Mouse (Mus musculus): Measurements from ENCODE around the gene Med13l. TPM values are rescaled to one million over a fixed set of nuclear protein-coding genes. Genes with fewer than 3 reads are reported as not detected.
"Not testable (repeated sequence)": the region's sequence is repeated elsewhere in the genome, so short reads cannot be mapped to it uniquely, and the experiment has no call there.

Med13l gene
- polyA plus RNA-seq, 1 experiment from 2014 or later: 9.8 TPM

- H3K27me3 ChIP-seq (ENCODE audit: control insufficient read depth, insufficient read depth, low read length): no peaks in the 10 kb centered on the region
- peaks cover 13% of the 10 kb centered on the region; the same call in 1 of the 2 replicates for H3K4me1 ChIP-seq (ENCODE audit: control insufficient read depth, insufficient read depth, low read length)
- DNase-seq (ENCODE audit: low spot score, missing footprints) (no peak), ATAC-seq (ENCODE audit: low FRiP score) (no peak)
- no peak overlapping the region for H3K4me3 ChIP-seq (ENCODE audit: low read depth, low read length)
- H3K4me2 ChIP-seq: no peak overlapping the region
- 86% methylated on average over 4 of the region's 4 CpGs for WGBS
- no peaks in the 10 kb centered on the region for H3K9me3 ChIP-seq (ENCODE audit: control insufficient read depth, low read length)
- H3K36me3 ChIP-seq (ENCODE audit: control insufficient read depth, insufficient read depth, low read length): no peaks in the 10 kb centered on the region
- H3K9ac ChIP-seq (ENCODE audit: low read length): no peak overlapping the region
- H3K27ac ChIP-seq (ENCODE audit: low read depth, low read length): no peak overlapping the region
These were observed 89.6 kb downstream of the Med13l start for GRCm38 (mm10) chr5:118650007-118650548.

- no peaks in the 10 kb centered on the region for H3K27me3 ChIP-seq (ENCODE audit: control insufficient read depth, insufficient read depth, low read length)
- H3K4me1 ChIP-seq (ENCODE audit: control insufficient read depth, insufficient read depth, low read length): peaks cover 13% of the 10 kb centered on the region; the same call in 1 of the 2 replicates
- 72% methylated on average over 7 of the region's 7 CpGs for WGBS
- H3K9me3 ChIP-seq (ENCODE audit: control insufficient read depth, low read length): no peaks in the 10 kb centered on the region
- DNase-seq (ENCODE audit: low spot score, missing footprints) (no peak), ATAC-seq (ENCODE audit: low FRiP score) (no peak)
- no peak overlapping the region for H3K4me3 ChIP-seq (ENCODE audit: low read depth, low read length)
- no peak overlapping the region for H3K9ac ChIP-seq (ENCODE audit: low read length)
- H3K4me2 ChIP-seq: no peak overlapping the region
- H3K27ac ChIP-seq (ENCODE audit: low read depth, low read length): no peak overlapping the region
- H3K36me3 ChIP-seq (ENCODE audit: control insufficient read depth, insufficient read depth, low read length): no peaks in the 10 kb centered on the region
These were observed 90.3 kb downstream of the Med13l start for GRCm38 (mm10) chr5:118650746-118651145.

- Histone ChIP-seq H3K4me3 (ENCODE audit: low read depth, low read length) (no peak overlapping the region), H3K4me2 (no peak overlapping the region), H3K9me3 (ENCODE audit: control insufficient read depth, low read length) (no peaks in the 10 kb centered on the region), H3K27me3 (ENCODE audit: control insufficient read depth, insufficient read depth, low read length) (no peaks in the 10 kb centered on the region), H3K4me1 (ENCODE audit: control insufficient read depth, insufficient read depth, low read length) (peaks cover 4% of the 10 kb centered on the region; the same call in 1 of the 2 replicates), H3K9ac (ENCODE audit: low read length) (no peak overlapping the region), H3K36me3 (ENCODE audit: control insufficient read depth, insufficient read depth, low read length) (no peaks in the 10 kb centered on the region), H3K27ac (ENCODE audit: low read depth, low read length) (no peak overlapping the region)
- 90% methylated on average over 8 of the region's 8 CpGs for WGBS
- no peak for ATAC-seq (ENCODE audit: low FRiP score)
- no peak for DNase-seq (ENCODE audit: low spot score, missing footprints)
These were observed 92.1 kb downstream of the Med13l start for GRCm38 (mm10) chr5:118652611-118653010.

GRCm38 (mm10) chr5:118653119-118653518, 92.6 kb downstream of the Med13l start:
- not testable (repeated sequence) for DNase-seq (ENCODE audit: low spot score, missing footprints); H3K4me3 ChIP-seq (ENCODE audit: low read depth, low read length); ATAC-seq (ENCODE audit: low FRiP score); H3K36me3 ChIP-seq (ENCODE audit: control insufficient read depth, insufficient read depth, low read length); H3K4me1 ChIP-seq (ENCODE audit: control insufficient read depth, insufficient read depth, low read length); H3K27ac ChIP-seq (ENCODE audit: low read depth, low read length); H3K4me2 ChIP-seq; H3K9ac ChIP-seq (ENCODE audit: low read length); H3K27me3 ChIP-seq (ENCODE audit: control insufficient read depth, insufficient read depth, low read length); H3K9me3 ChIP-seq (ENCODE audit: control insufficient read depth, low read length)
- 93% methylated on average over 5 of the region's 5 CpGs for WGBS

- Histone ChIP-seq H3K4me3 (ENCODE audit: low read depth, low read length) (no peak overlapping the region), H3K27me3 (ENCODE audit: control insufficient read depth, insufficient read depth, low read length) (no peaks in the 10 kb centered on the region), H3K36me3 (ENCODE audit: control insufficient read depth, insufficient read depth, low read length) (no peaks in the 10 kb centered on the region), H3K9me3 (ENCODE audit: control insufficient read depth, low read length) (no peaks in the 10 kb centered on the region), H3K4me2 (no peak overlapping the region), H3K27ac (ENCODE audit: low read depth, low read length) (no peak overlapping the region), H3K9ac (ENCODE audit: low read length) (no peak overlapping the region), H3K4me1 (ENCODE audit: control insufficient read depth, insufficient read depth, low read length) (no peaks in the 10 kb centered on the region)
- ATAC-seq (ENCODE audit: low FRiP score) (no peak), DNase-seq (ENCODE audit: low spot score, missing footprints) (no peak)
- 75% methylated on average over 11 of the region's 11 CpGs for WGBS
These were observed 94.1 kb downstream of the Med13l start for GRCm38 (mm10) chr5:118654599-118654998.

GRCm38 (mm10) chr5:118655025-118655424, 94.5 kb downstream of the Med13l start:
- H3K4me3 ChIP-seq (ENCODE audit: low read depth, low read length): no peak overlapping the region
- H3K27me3 ChIP-seq (ENCODE audit: control insufficient read depth, insufficient read depth, low read length): no peaks in the 10 kb centered on the region
- no peaks in the 10 kb centered on the region for H3K36me3 ChIP-seq (ENCODE audit: control insufficient read depth, insufficient read depth, low read length)
- no peaks in the 10 kb centered on the region for H3K9me3 ChIP-seq (ENCODE audit: control insufficient read depth, low read length)
- WGBS: 62% methylated on average over 2 of the region's 2 CpGs
- H3K27ac ChIP-seq (ENCODE audit: low read depth, low read length): no peak overlapping the region
- no peak for ATAC-seq (ENCODE audit: low FRiP score)
- no peak overlapping the region for H3K4me2 ChIP-seq
- H3K4me1 ChIP-seq (ENCODE audit: control insufficient read depth, insufficient read depth, low read length): no peaks in the 10 kb centered on the region
- no peak for DNase-seq (ENCODE audit: low spot score, missing footprints)
- H3K9ac ChIP-seq (ENCODE audit: low read length): no peak overlapping the region

- no peaks in the 10 kb centered on the region for H3K4me1 ChIP-seq (ENCODE audit: control insufficient read depth, insufficient read depth, low read length)
- H3K4me3 ChIP-seq (ENCODE audit: low read depth, low read length): no peak overlapping the region
- H3K9ac ChIP-seq (ENCODE audit: low read length): no peak overlapping the region
- H3K27me3 ChIP-seq (ENCODE audit: control insufficient read depth, insufficient read depth, low read length): no peaks in the 10 kb centered on the region
- no peaks in the 10 kb centered on the region for H3K9me3 ChIP-seq (ENCODE audit: control insufficient read depth, low read length)
- H3K4me2 ChIP-seq: no peak overlapping the region
- H3K27ac ChIP-seq (ENCODE audit: low read depth, low read length): no peak overlapping the region
- no peak for ATAC-seq (ENCODE audit: low FRiP score)
- no peaks in the 10 kb centered on the region for H3K36me3 ChIP-seq (ENCODE audit: control insufficient read depth, insufficient read depth, low read length)
- WGBS: 70% methylated on average over 7 of the region's 7 CpGs
- no peak for DNase-seq (ENCODE audit: low spot score, missing footprints)
These were observed 94.9 kb downstream of the Med13l start for GRCm38 (mm10) chr5:118655428-118655827.

- H3K4me1 ChIP-seq (ENCODE audit: control insufficient read depth, insufficient read depth, low read length): no peaks in the 10 kb centered on the region
- 87% methylated on average over 6 of the region's 6 CpGs for WGBS
- no peaks in the 10 kb centered on the region for H3K9me3 ChIP-seq (ENCODE audit: control insufficient read depth, low read length)
- H3K36me3 ChIP-seq (ENCODE audit: control insufficient read depth, insufficient read depth, low read length): no peaks in the 10 kb centered on the region
- DNase-seq (ENCODE audit: low spot score, missing footprints) (no peak), ATAC-seq (ENCODE audit: low FRiP score) (no peak)
- no peak overlapping the region for H3K4me2 ChIP-seq
- H3K27ac ChIP-seq (ENCODE audit: low read depth, low read length): no peak overlapping the region
- H3K27me3 ChIP-seq (ENCODE audit: control insufficient read depth, insufficient read depth, low read length): no peaks in the 10 kb centered on the region
- no peak overlapping the region for H3K9ac ChIP-seq (ENCODE audit: low read length)
- H3K4me3 ChIP-seq (ENCODE audit: low read depth, low read length): no peak overlapping the region
These were observed 95.5 kb downstream of the Med13l start for GRCm38 (mm10) chr5:118655966-118656365.

- Histone ChIP-seq H3K4me2 (no peak overlapping the region), H3K27ac (ENCODE audit: low read depth, low read length) (no peak overlapping the region), H3K36me3 (ENCODE audit: control insufficient read depth, insufficient read depth, low read length) (no peaks in the 10 kb centered on the region), H3K4me3 (ENCODE audit: low read depth, low read length) (no peak overlapping the region), H3K9ac (ENCODE audit: low read length) (no peak overlapping the region), H3K4me1 (ENCODE audit: control insufficient read depth, insufficient read depth, low read length) (no peaks in the 10 kb centered on the region), H3K27me3 (ENCODE audit: control insufficient read depth, insufficient read depth, low read length) (no peaks in the 10 kb centered on the region), H3K9me3 (ENCODE audit: control insufficient read depth, low read length) (no peaks in the 10 kb centered on the region)
- ATAC-seq (ENCODE audit: low FRiP score) (no peak), DNase-seq (ENCODE audit: low spot score, missing footprints) (no peak)
- 94% methylated on average over 7 of the region's 7 CpGs for WGBS
These were observed 97.9 kb downstream of the Med13l start for GRCm38 (mm10) chr5:118658256-118658837.

Measured in midbrain, embryonic 11.5 days (tissue).